Mouse (Mus musculus) midbrain, embryonic 10.5 days (tissue): ENCODE results near the gene Chat. TPM values are rescaled to one million over a fixed set of nuclear protein-coding genes. Genes with fewer than 3 reads are reported as not detected.
A peak's percentile ranks its signal among the peaks of the same experiment; 100 is the strongest.

Experiments
- DNase-seq: peaks from one replicate; pipeline ENCODE4 v3.0.0-alpha.2; 2017; ENCODE audit warnings: low spot score
- H3K27ac ChIP-seq: fragments of 300-500 bp; sonication (generic); replicated peaks from 2 replicates; pipeline ENCODE4 v1.5.1; 2016; ENCODE audit warnings: mild to moderate bottlenecking
- H3K27me3 ChIP-seq: fragments of 300-500 bp; sonication (generic); 2 replicates; pipeline ENCODE4 v1.6.1; 2016; ENCODE audit warnings: low read depth, mild to moderate bottlenecking; ENCODE audit not compliant: poor library complexity, severe bottlenecking
- H3K36me3 ChIP-seq: fragments of 300-500 bp; sonication (generic); 2 replicates; pipeline ENCODE4 v1.6.1; 2016; ENCODE audit warnings: mild to moderate bottlenecking, moderate library complexity
- H3K4me1 ChIP-seq: fragments of 300-500 bp; sonication (generic); 2 replicates; pipeline ENCODE4 v1.6.1; 2016
- H3K4me3 ChIP-seq: fragments of 300-500 bp; sonication (generic); 2 replicates; pipeline ENCODE4 v1.5.1; 2016; ENCODE audit warnings: mild to moderate bottlenecking, moderate library complexity
- H3K9me3 ChIP-seq: fragments of 300-500 bp; sonication (generic); replicated peaks from 2 replicates; pipeline ENCODE4 v1.6.1; 2016; ENCODE audit warnings: mild to moderate bottlenecking
- WGBS: fragments of 180-500 bp; shearing (Covaris S2); methylation state at CpG from one replicate; pipeline ENCODE4 v1.1.7; 2016; 5-methylcytosine and 5-hydroxymethylcytosine counted together
- polyA plus RNA-seq: library from polyadenylated mRNA; unstranded; fragments of >200 nt; fragmentation: Nextera tagmentation; extraction: Ambion mirVana; gene quantifications from 2 replicates; pipeline ENCODE4 v1.2.1, GENCODE M21; 2016

Gene Chat
- polyA plus RNA-seq, 1 experiment from 2014 or later, result 0.10 TPM

GRCm38 (mm10) chr14:32492521-32492920 lies 26.7 kb upstream of the Chat start:
- Histone ChIP-seq H3K9me3 (no peaks in the 10 kb centered on the region), H3K36me3 (no peaks in the 10 kb centered on the region), H3K4me1 (peaks cover 5% of the 10 kb centered on the region; the same call in 1 of the 2 replicates), H3K27me3 (peaks cover 10% of the 10 kb centered on the region; the same call in 1 of the 2 replicates), H3K27ac (no peak overlapping the region), H3K4me3 (peak overlapping the region; percentile 28; the same call in 1 of the 2 replicates)
- no peak for DNase-seq
- 23% methylated on average over 13 of the region's 13 CpGs for WGBS

GRCm38 (mm10) chr14:32482061-32482460 lies 16.3 kb upstream of the Chat start:
- H3K27me3 ChIP-seq, result no peaks in the 10 kb centered on the region
- no peaks in the 10 kb centered on the region for H3K4me1 ChIP-seq
- no peak overlapping the region for H3K4me3 ChIP-seq
- no peak for DNase-seq
- no peak overlapping the region for H3K27ac ChIP-seq
- WGBS, result 13% methylated on average over 3 of the region's 3 CpGs
- H3K9me3 ChIP-seq, result no peaks in the 10 kb centered on the region
- H3K36me3 ChIP-seq, result no peaks in the 10 kb centered on the region

GRCm38 (mm10) chr14:32477581-32477980 lies 11.8 kb upstream of the Chat start:
- Histone ChIP-seq H3K27me3 (no peaks in the 10 kb centered on the region), H3K9me3 (no peaks in the 10 kb centered on the region), H3K27ac (no peak overlapping the region), H3K4me1 (no peaks in the 10 kb centered on the region), H3K36me3 (no peaks in the 10 kb centered on the region), H3K4me3 (no peak overlapping the region)
- DNase-seq, result no peak
- 83% methylated on average over 1 of the region's 1 CpGs for WGBS

- Histone ChIP-seq H3K9me3 (no peaks in the 10 kb centered on the region), H3K36me3 (no peaks in the 10 kb centered on the region), H3K27me3 (no peaks in the 10 kb centered on the region), H3K4me1 (no peaks in the 10 kb centered on the region), H3K4me3 (no peak overlapping the region), H3K27ac (no peak overlapping the region)
- WGBS, result 85% methylated on average over 6 of the region's 6 CpGs
- no peak for DNase-seq
Observed at GRCm38 (mm10) chr14:32476559-32476958, 10.8 kb upstream of the Chat start.

- Histone ChIP-seq H3K36me3 (no peaks in the 10 kb centered on the region), H3K4me3 (no peak overlapping the region), H3K9me3 (no peaks in the 10 kb centered on the region), H3K27ac (no peak overlapping the region), H3K27me3 (peaks cover 15% of the 10 kb centered on the region), H3K4me1 (no peaks in the 10 kb centered on the region)
- WGBS, result 14% methylated on average over 4 of the region's 4 CpGs
- DNase-seq, result peak; percentile 61
Observed at GRCm38 (mm10) chr14:32472996-32473395, 7.2 kb upstream of the Chat start.

- no peaks in the 10 kb centered on the region for H3K9me3 ChIP-seq
- no peaks in the 10 kb centered on the region for H3K36me3 ChIP-seq
- peak; percentile 41 for DNase-seq
- H3K27ac ChIP-seq, result no peak overlapping the region
- peaks cover 69% of the 10 kb centered on the region for H3K27me3 ChIP-seq
- 12% methylated on average over 5 of the region's 5 CpGs for WGBS
- no peak overlapping the region for H3K4me3 ChIP-seq
- H3K4me1 ChIP-seq, result peaks cover 31% of the 10 kb centered on the region
Observed at GRCm38 (mm10) chr14:32467606-32468005, 1.8 kb upstream of the Chat start.

- Histone ChIP-seq H3K4me3 (peak overlapping the region; percentile 53), H3K4me1 (peaks cover 34% of the 10 kb centered on the region), H3K36me3 (no peaks in the 10 kb centered on the region), H3K27me3 (peaks cover 90% of the 10 kb centered on the region), H3K27ac (no peak overlapping the region), H3K9me3 (no peaks in the 10 kb centered on the region)
- WGBS, result 1% methylated on average over 7 of the region's 11 CpGs
- peak; percentile 18 for DNase-seq
Observed at GRCm38 (mm10) chr14:32465506-32465870, 301 bp downstream of the Chat start.

- peaks cover 96% of the 10 kb centered on the region for H3K27me3 ChIP-seq
- H3K27ac ChIP-seq, result no peak within 1 kb of the TSS
- under 1% methylated on average over 68 of the region's 70 CpGs for WGBS
- no peaks in the 10 kb centered on the region for H3K36me3 ChIP-seq
- no peaks in the 10 kb centered on the region for H3K9me3 ChIP-seq
- peak within 1 kb of the TSS; percentile 53 for H3K4me3 ChIP-seq
- H3K4me1 ChIP-seq, result peaks cover 36% of the 10 kb centered on the region
- DNase-seq, result peak; percentile 35
Observed at GRCm38 (mm10) chr14:32464601-32465505, 936 bp downstream of the Chat start, which contains the start of gene Slc18a3. Slc18a3 (minus strand) TSS chr14:32464850.

- 3% methylated on average over 74 of the region's 74 CpGs for WGBS
- DNase-seq, result peak; percentile 33
- H3K27ac ChIP-seq, result no peak overlapping the region
Observed at GRCm38 (mm10) chr14:32463211-32464040, 2.4 kb downstream of the Chat start.

GRCm38 (mm10) chr14:32452552-32452951 lies 13.2 kb downstream of the Chat start:
- no peak overlapping the region for H3K27ac ChIP-seq
- WGBS, result 34% methylated on average over 4 of the region's 4 CpGs
- H3K4me1 ChIP-seq, result 0 out of 2 replicates have a peak, but pooled peaks cover 4% of the 10 kb centered on the region
- DNase-seq, result peak; percentile 9
- no peak overlapping the region for H3K4me3 ChIP-seq
- peaks cover 17% of the 10 kb centered on the region; the same call in 1 of the 2 replicates for H3K27me3 ChIP-seq
- H3K9me3 ChIP-seq, result no peaks in the 10 kb centered on the region
- H3K36me3 ChIP-seq, result no peaks in the 10 kb centered on the region

More at GRCm38 (mm10) chr14:32463211-32464040, 2.4 kb downstream of the Chat start:
- no peaks in the 10 kb centered on the region for H3K9me3 ChIP-seq
- H3K27me3 ChIP-seq, result peaks cover 100% of the 10 kb centered on the region
- H3K36me3 ChIP-seq, result no peaks in the 10 kb centered on the region
- H3K4me1 ChIP-seq, result peaks cover 36% of the 10 kb centered on the region
- H3K4me3 ChIP-seq, result peak overlapping the region; percentile 53

GRCm38 (mm10) chr14:32446989-32447388 lies 18.8 kb downstream of the Chat start:
- Histone ChIP-seq H3K4me1 (peaks cover 5% of the 10 kb centered on the region; the same call in 1 of the 2 replicates), H3K36me3 (no peaks in the 10 kb centered on the region), H3K9me3 (no peaks in the 10 kb centered on the region), H3K27ac (no peak overlapping the region), H3K4me3 (no peak overlapping the region), H3K27me3 (peaks cover 18% of the 10 kb centered on the region)
- 92% methylated on average over 6 of the region's 6 CpGs for WGBS
- DNase-seq, result no peak

GRCm38 (mm10) chr14:32443446-32443845 lies 22.3 kb downstream of the Chat start:
- no peak overlapping the region for H3K4me3 ChIP-seq
- DNase-seq, result no peak
- 16% methylated on average over 8 of the region's 8 CpGs for whole genome bisulfite sequencing
- H3K9me3 ChIP-seq, result no peaks in the 10 kb centered on the region
- H3K27me3 ChIP-seq, result peaks cover 20% of the 10 kb centered on the region
- no peak overlapping the region for H3K27ac ChIP-seq
- peaks cover 15% of the 10 kb centered on the region for H3K4me1 ChIP-seq
- H3K36me3 ChIP-seq, result no peaks in the 10 kb centered on the region
